Mouse (Mus musculus): ENCODE measurements at regions not wholly inside any gene's neighbourhood (a gene's known extent, or its start where the extent isn't known, plus 50 kb on each side); places are given as distances from the start of the nearest gene placed in this dataset.

GRCm38 (mm10) chr17:9896964-9897363 lies 227.4 kb upstream of the Pabpc6 start:
- no peak for TF ChIP-seq CTCF (IDR thresholded peaks at IDR 0.05)
- TF ChIP-seq EP300 (IDR thresholded peaks at IDR 0.05), result no peak

All from lung, postnatal 0 days (tissue).